In genomic region chr13:97626116-97626515, GRCm38 (mm10) we compare ENCODE assay signal across 23 mouse cellular contexts.
A peak's percentile ranks its signal among the peaks of the same experiment; 100 is the strongest.
DNase-seq lines count a peak whose midpoint lies in the region; ATAC-seq lines count a peak whose summit lies in the region.
"Had no signal": no experiment of that assay in that cellular context is flagged by ENCODE, and none has a peak within 500 bp of the region (broad histone marks: within the 10 kb centered on the region; RNA-seq: fewer than 3 reads in every experiment).

No protein-coding gene starts in this region.

- H3K27ac ChIP-seq in heart, embryonic 10.5 days = no peak overlapping the region
- H3K27ac ChIP-seq in kidney, embryonic 15.5 days = no peak overlapping the region
- H3K27ac ChIP-seq: embryonic facial prominence, embryonic 12.5 days; embryonic facial prominence, embryonic 15.5 days; heart, embryonic 15.5 days; hindbrain, embryonic 12.5 days; hindbrain, embryonic 15.5 days had no signal

- no peaks in the 10 kb centered on the region for H3K36me3 ChIP-seq in heart, embryonic 10.5 days
- no peaks in the 10 kb centered on the region for H3K36me3 ChIP-seq in kidney, embryonic 15.5 days
- H3K36me3 ChIP-seq: embryonic facial prominence, embryonic 12.5 days; embryonic facial prominence, embryonic 15.5 days; heart, embryonic 12.5 days; heart, embryonic 15.5 days; hindbrain, embryonic 12.5 days; hindbrain, embryonic 15.5 days had no signal

- intact Hi-C loops in heart, postnatal 25 days (cut with DNase I) = no loop called here

- ATAC-seq in kidney, embryonic 15.5 days (replicated peaks; ENCODE audit: low FRiP score) = no peak
- ATAC-seq: CD4-positive, CD25-positive, alpha-beta regulatory T cell, adult 4 months; forebrain, embryonic 14.5 days; forebrain, postnatal 0 days had no signal

- no peaks in the 10 kb centered on the region for H3K27me3 ChIP-seq in heart, embryonic 10.5 days (ENCODE audit: insufficient read depth, poor library complexity, severe bottlenecking)
- no peaks in the 10 kb centered on the region for H3K27me3 ChIP-seq in kidney, embryonic 15.5 days
- H3K27me3 ChIP-seq: embryonic facial prominence, embryonic 12.5 days; embryonic facial prominence, embryonic 15.5 days; heart, embryonic 12.5 days; heart, embryonic 15.5 days; hindbrain, embryonic 12.5 days; hindbrain, embryonic 15.5 days had no signal

- no peak overlapping the region for H3K4me3 ChIP-seq in heart, embryonic 10.5 days
- H3K4me3 ChIP-seq in kidney, embryonic 15.5 days (replicated peaks) = no peak overlapping the region
- H3K4me3 ChIP-seq: embryonic facial prominence, embryonic 12.5 days; embryonic facial prominence, embryonic 15.5 days; heart, embryonic 12.5 days; heart, embryonic 15.5 days; hindbrain, embryonic 12.5 days; hindbrain, embryonic 15.5 days had no signal

- 90% methylated on average over 5 of the region's 5 CpGs for WGBS in heart, embryonic 10.5 days
- WGBS in kidney, embryonic 15.5 days = 81% methylated on average over 5 of the region's 5 CpGs

- no peaks in the 10 kb centered on the region for H3K9me3 ChIP-seq in heart, embryonic 10.5 days
- H3K9me3 ChIP-seq in kidney, embryonic 15.5 days (replicated peaks) = no peaks in the 10 kb centered on the region
- H3K9me3 ChIP-seq: embryonic facial prominence, embryonic 12.5 days; embryonic facial prominence, embryonic 15.5 days; heart, embryonic 12.5 days; heart, embryonic 15.5 days; hindbrain, embryonic 12.5 days; hindbrain, embryonic 15.5 days had no signal

- peak; percentile 54 for DNase-seq in heart, embryonic 10.5 days (ENCODE audit: low spot score)
- DNase-seq in heart, postnatal 25 days (ENCODE audit: low spot score) = no peak
- DNase-seq in kidney, postnatal 10 days = peak; percentile 26
- DNase-seq in kidney, adult 11 months = no peak
- peak; percentile 24 to 32 for DNase-seq in kidney, postnatal 36 days
- DNase-seq: adrenal gland, adult 2 months; adrenal gland, postnatal 14 days; cerebellum, adult 11 months; cerebellum, adult 2 months; cerebellum, adult 9-11 months; cerebellum, postnatal 25 days; forebrain, postnatal 0 days; gastrocnemius, postnatal 36 days; heart, postnatal 10 days had no signal

- no peak overlapping the region for H3K9ac ChIP-seq in kidney, embryonic 15.5 days
- H3K9ac ChIP-seq: embryonic facial prominence, embryonic 12.5 days; embryonic facial prominence, embryonic 15.5 days; forebrain, postnatal 0 days; heart, embryonic 12.5 days; heart, embryonic 15.5 days; hindbrain, embryonic 12.5 days; hindbrain, embryonic 15.5 days had no signal

- H3K4me1 ChIP-seq in heart, embryonic 10.5 days = peaks cover 24% of the 10 kb centered on the region
- 0 out of 2 replicates have a peak, but pooled peaks cover 3% of the 10 kb centered on the region for H3K4me1 ChIP-seq in kidney, embryonic 15.5 days
- H3K4me1 ChIP-seq: embryonic facial prominence, embryonic 12.5 days; hindbrain, embryonic 12.5 days; hindbrain, embryonic 15.5 days had no signal

- no peak overlapping the region for H3K4me2 ChIP-seq in kidney, embryonic 15.5 days
- H3K4me2 ChIP-seq: embryonic facial prominence, embryonic 12.5 days; embryonic facial prominence, embryonic 15.5 days; heart, embryonic 12.5 days; heart, embryonic 15.5 days; hindbrain, embryonic 12.5 days; hindbrain, embryonic 15.5 days had no signal

Comparison
In these comparisons a context has a peak if more than half of its experiments do, and no peak if none do; other contexts are left out.
1. DNase-seq: peak in heart, embryonic 10.5 days (single experiment), kidney, postnatal 10 days (single experiment) and kidney, postnatal 36 days (2 of 2); none in heart, postnatal 25 days (single experiment) and kidney, adult 11 months (single experiment).